Comparison of ENCODE assay signal across 24 mouse cellular contexts in the genomic region with DNA sequence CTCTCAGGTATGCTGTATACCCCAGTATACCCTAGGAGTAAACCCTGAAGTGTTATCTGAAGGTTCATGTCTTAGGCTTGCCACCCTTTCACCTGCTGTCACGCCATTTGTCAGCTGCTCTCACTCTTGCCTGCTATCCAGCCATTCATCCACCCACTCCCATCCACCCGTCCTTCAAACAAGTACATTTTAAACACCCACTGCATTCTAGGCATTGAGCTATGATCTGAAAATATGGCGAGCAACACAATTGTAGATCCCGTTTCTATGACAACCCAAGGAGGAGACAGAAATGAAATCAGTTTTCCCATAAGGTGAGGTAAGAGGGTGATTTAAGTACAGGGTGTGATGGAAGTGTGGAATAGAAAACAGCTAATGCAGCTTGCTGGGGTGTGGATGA.
DNase-seq lines count a peak whose midpoint lies in the region; ATAC-seq and TF ChIP-seq lines count a peak whose summit lies in the region.
"Had no signal": no experiment of that assay in that cellular context is flagged by ENCODE, and none has a peak within 500 bp of the region (broad histone marks: within the 10 kb centered on the region; RNA-seq: fewer than 3 reads in every experiment).

No protein-coding gene starts in this region.

- no peak for DNase-seq in forebrain, postnatal 0 days
- no peak for DNase-seq in forebrain, embryonic 11.5 days (ENCODE audit: low spot score)
- peak; percentile 47 for DNase-seq in left cerebral cortex, adult 11 months (ENCODE audit: low spot score)
- no peak for DNase-seq in left cerebral cortex, postnatal 4 days
- peak; percentile 27 to 34 for DNase-seq in left cerebral cortex, adult 2 months (ENCODE audit: extremely low spot score in 1 of 2, low spot score in 2 of 2)
- no peak for DNase-seq in adrenal gland, adult 8-10 months
- DNase-seq: adrenal gland, postnatal 25 days; cerebellum, postnatal 36 days; gastrocnemius, postnatal 10 days; heart, adult 18-20 months; heart, postnatal 36 days; liver, postnatal 0 days; lung, postnatal 10 days; thymus, postnatal 36 days had no signal

- no peak overlapping the region for H3K4me2 ChIP-seq in forebrain, postnatal 0 days (ENCODE audit: low read depth)
- H3K4me2 ChIP-seq in forebrain, embryonic 11.5 days (ENCODE audit: low read depth, low read length, severe bottlenecking): no peak overlapping the region
- H3K4me2 ChIP-seq: heart, embryonic 13.5 days; midbrain, embryonic 15.5 days had no signal

- peak; percentile 74 for ATAC-seq in forebrain, postnatal 0 days
- ATAC-seq in forebrain, embryonic 11.5 days (replicated peaks; ENCODE audit: low FRiP score): no peak
- no peak for ATAC-seq in cerebellum, adult (ENCODE audit: insufficient number of reproducible peaks, low FRiP score, low TSS enrichment)
- ATAC-seq: hindbrain, embryonic 16.5 days; intestine, embryonic 16.5 days; liver, postnatal 0 days; midbrain, embryonic 15.5 days had no signal

- no peak for TF ChIP-seq CTCF in forebrain, postnatal 0 days (IDR thresholded peaks at IDR 0.05; ENCODE audit: low read depth)
- no peak for TF ChIP-seq CTCF in left cerebral cortex, adult 2 months (IDR thresholded peaks at IDR 0.05)

- no peak overlapping the region for H3K4me3 ChIP-seq in forebrain, postnatal 0 days (ENCODE audit: low read depth, low read length)
- no peak overlapping the region for H3K4me3 ChIP-seq in forebrain, embryonic 11.5 days (ENCODE audit: low read depth, low read length)
- no peak overlapping the region for H3K4me3 ChIP-seq in left cerebral cortex, adult 2 months
- H3K4me3 ChIP-seq: forebrain, embryonic 10.5 days; heart, embryonic 13.5 days; limb, embryonic 10.5 days; megakaryocyte, embryonic 14.5 days; midbrain, embryonic 15.5 days; myocyte had no signal

- H3K36me3 ChIP-seq in forebrain, postnatal 0 days (ENCODE audit: insufficient read depth): no peaks in the 10 kb centered on the region; the same call in 1 of the 2 replicates
- no peaks in the 10 kb centered on the region for H3K36me3 ChIP-seq in forebrain, embryonic 11.5 days (ENCODE audit: control insufficient read depth, insufficient read depth, low read length)
- H3K36me3 ChIP-seq: forebrain, embryonic 10.5 days; G1E; limb, embryonic 10.5 days; midbrain, embryonic 15.5 days had no signal

- H3K9me3 ChIP-seq in forebrain, postnatal 0 days (ENCODE audit: low read length): no peaks in the 10 kb centered on the region
- H3K9me3 ChIP-seq in forebrain, embryonic 11.5 days (ENCODE audit: control insufficient read depth, low read length): no peaks in the 10 kb centered on the region
- H3K9me3 ChIP-seq: forebrain, embryonic 10.5 days; G1E; heart, embryonic 13.5 days; limb, embryonic 10.5 days; megakaryocyte, embryonic 14.5 days; midbrain, embryonic 15.5 days had no signal

- no peaks in the 10 kb centered on the region for H3K27me3 ChIP-seq in forebrain, postnatal 0 days (ENCODE audit: insufficient read depth, low read length)
- H3K27me3 ChIP-seq in forebrain, embryonic 11.5 days (ENCODE audit: control insufficient read depth, insufficient read depth, low read length): no peaks in the 10 kb centered on the region
- H3K27me3 ChIP-seq: heart, embryonic 13.5 days; megakaryocyte, embryonic 14.5 days; midbrain, embryonic 15.5 days had no signal

- no peak overlapping the region for H3K9ac ChIP-seq in forebrain, postnatal 0 days
- H3K9ac ChIP-seq in forebrain, embryonic 11.5 days (ENCODE audit: low read length): no peak overlapping the region
- H3K9ac ChIP-seq: heart, embryonic 13.5 days; liver, postnatal 0 days; midbrain, embryonic 15.5 days had no signal

- no peaks in the 10 kb centered on the region for H3K4me1 ChIP-seq in forebrain, postnatal 0 days (ENCODE audit: insufficient read depth)
- no peaks in the 10 kb centered on the region for H3K4me1 ChIP-seq in forebrain, embryonic 11.5 days (replicated peaks; ENCODE audit: control insufficient read depth, insufficient read depth, low read length)
- H3K4me1 ChIP-seq: forebrain, embryonic 10.5 days; heart, embryonic 13.5 days; midbrain, embryonic 15.5 days had no signal

- H3K27ac ChIP-seq in forebrain, postnatal 0 days (ENCODE audit: low read depth, low read length): no peak overlapping the region
- no peak overlapping the region for H3K27ac ChIP-seq in forebrain, embryonic 11.5 days (ENCODE audit: low read depth, low read length)
- peak overlapping the region; percentile 66 for H3K27ac ChIP-seq in left cerebral cortex, adult 2 months
- H3K27ac ChIP-seq: forebrain, embryonic 10.5 days; heart, embryonic 13.5 days; limb, embryonic 10.5 days; midbrain, embryonic 15.5 days had no signal

- 78% methylated on average over 4 of the region's 4 CpGs for whole genome bisulfite sequencing in forebrain, postnatal 0 days
- WGBS in forebrain, embryonic 11.5 days: 85% methylated on average over 4 of the region's 4 CpGs

- intact Hi-C loops in left cerebral cortex, postnatal 4 days (cut with DNase I): no loop called here
- intact Hi-C loops in left cerebral cortex, adult 2 months (cut with DNase I): no loop called here

Comparison
In these comparisons a context has a peak if more than half of its experiments do, and no peak if none do; other contexts are left out.
1. DNase-seq: peak in left cerebral cortex, adult 11 months (single experiment) and left cerebral cortex, adult 2 months (2 of 2); none in forebrain, postnatal 0 days (single experiment), forebrain, embryonic 11.5 days (single experiment), left cerebral cortex, postnatal 4 days (single experiment) and adrenal gland, adult 8-10 months (single experiment).